Mouse (Mus musculus): ENCODE measurements around the gene Gm4724. TPM values are rescaled to one million over a fixed set of nuclear protein-coding genes. Genes with fewer than 3 reads are reported as not detected.
"Not testable (repeated sequence)": the region's sequence is repeated elsewhere in the genome, so short reads cannot be mapped to it uniquely, and the experiment has no call there.

Gene Gm4724
- 2.3 and 2.5 TPM in 2 replicates for polyA plus RNA-seq (2015; fragmentation: Nextera tagmentation; extraction: Ambion mirVana)

DNA sequence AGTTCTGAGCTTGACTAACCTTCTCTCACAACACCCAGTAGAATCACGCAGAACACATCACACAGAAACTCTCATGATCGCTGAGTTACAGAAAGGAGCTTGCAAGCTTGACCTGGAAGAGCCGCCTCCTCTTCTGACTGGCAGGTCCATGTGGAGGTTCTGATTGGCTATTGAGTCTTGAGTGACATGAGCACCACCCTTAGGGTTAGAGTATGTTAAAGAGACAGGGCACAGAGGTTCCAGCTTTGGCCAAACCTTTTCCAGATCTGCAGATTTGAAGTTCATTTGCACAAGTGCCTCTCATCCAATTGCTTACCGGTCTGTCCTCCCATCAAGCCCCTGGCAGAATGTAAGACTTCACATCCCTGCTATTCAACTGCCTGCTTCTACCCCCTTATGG lies at the start of gene Gm4724:
Gene Gm4724, minus strand, starts transcription at position 101 of the 400 bp plus-strand sequence.
- not testable (repeated sequence) for H3K36me3 ChIP-seq (ENCODE audit: control insufficient read depth, insufficient read depth); H3K4me3 ChIP-seq (ENCODE audit: low read depth, low read length); H3K4me2 ChIP-seq (ENCODE audit: low read depth, low read length); H3K27me3 ChIP-seq (ENCODE audit: control insufficient read depth, insufficient read depth, low read depth, low read length); H3K9ac ChIP-seq (ENCODE audit: low read depth, low read length); H3K4me1 ChIP-seq (ENCODE audit: control insufficient read depth, low read depth, low read length); ATAC-seq (ENCODE audit: low read depth); H3K9me3 ChIP-seq (replicated peaks; ENCODE audit: control insufficient read depth, low read length); H3K27ac ChIP-seq (ENCODE audit: low read length)
- WGBS (ENCODE audit: insufficient replicate concordance) = no CpG with 5 or more reads among the region's 4 CpGs

DNA sequence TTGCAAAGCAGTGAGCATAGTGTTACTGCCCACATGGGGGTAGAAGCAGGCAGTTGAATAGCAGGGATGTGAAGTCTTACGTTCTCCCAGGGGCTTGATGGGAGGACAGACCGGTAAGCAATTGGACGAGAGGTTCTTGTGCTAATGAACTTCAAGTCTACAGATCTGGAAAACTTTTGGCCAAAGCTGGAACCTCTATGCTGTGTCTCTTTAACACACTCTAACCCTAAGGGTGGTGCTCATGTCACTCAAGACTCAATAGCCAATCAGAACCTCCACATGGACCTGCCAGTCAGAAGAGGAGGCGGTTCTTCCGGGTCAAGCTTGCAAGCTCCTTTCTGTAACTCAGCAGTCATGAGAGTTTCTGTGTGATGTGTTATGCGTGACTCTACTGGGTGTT lies 34.1 kb upstream of the Gm4724 start, which contains the start of gene Zfp965:
Gene Zfp965, plus strand, starts transcription at position 301 of the 400 bp plus-strand sequence.
- not testable (repeated sequence) for H3K9ac ChIP-seq (ENCODE audit: low read depth, low read length); H3K4me3 ChIP-seq (ENCODE audit: low read depth, low read length); H3K4me2 ChIP-seq (ENCODE audit: low read depth, low read length); H3K4me1 ChIP-seq (ENCODE audit: control insufficient read depth, low read depth, low read length); H3K36me3 ChIP-seq (ENCODE audit: control insufficient read depth, insufficient read depth); H3K27ac ChIP-seq (ENCODE audit: low read length); H3K27me3 ChIP-seq (ENCODE audit: control insufficient read depth, insufficient read depth, low read depth, low read length); H3K9me3 ChIP-seq (replicated peaks; ENCODE audit: control insufficient read depth, low read length); ATAC-seq (ENCODE audit: low read depth)
- no CpG with 5 or more reads among the region's 6 CpGs for WGBS (ENCODE audit: insufficient replicate concordance)

Other genes starting within 250 kb of the Gm4724 start
- gene Gm14391, start 228.9 kb downstream of the Gm4724 start, polyA plus RNA-seq (2015; fragmentation: Nextera tagmentation; extraction: Ambion mirVana) = 1.5 and 1.8 TPM in 2 replicates
- 1.3 TPM in 1 of 2 replicates, not detected in the other for gene Gm14440, start 160.7 kb downstream of the Gm4724 start, polyA plus RNA-seq (2015; fragmentation: Nextera tagmentation; extraction: Ambion mirVana)
- 4.3 and 4.9 TPM in 2 replicates for gene Gm4631, start 97.6 kb downstream of the Gm4724 start, polyA plus RNA-seq (2015; fragmentation: Nextera tagmentation; extraction: Ambion mirVana)
- 0.85 and 1.2 TPM in 2 replicates for gene Zfp968, start 63.4 kb downstream of the Gm4724 start, polyA plus RNA-seq (2015; fragmentation: Nextera tagmentation; extraction: Ambion mirVana)
- gene Zfp965, start 34.2 kb upstream of the Gm4724 start, polyA plus RNA-seq (2015; fragmentation: Nextera tagmentation; extraction: Ambion mirVana) = 2.4 and 2.5 TPM in 2 replicates
- gene Gm11007, start 208.2 kb upstream of the Gm4724 start, polyA plus RNA-seq (2015; fragmentation: Nextera tagmentation; extraction: Ambion mirVana) = 1.8 TPM in 1 of 2 replicates, not detected in the other